Mouse (Mus musculus) megakaryocyte, embryonic 14.5 days (primary cell): ENCODE measurements at regions not wholly inside any gene's neighbourhood (a gene's known extent, or its start where the extent isn't known, plus 50 kb on each side); places are given as distances from the start of the nearest gene placed in this dataset.

ENCODE experiments used
- FLI1 ChIP-seq: IDR thresholded peaks from 2 replicates; pipeline ENCODE4 v1.6.1; 2012; ENCODE audit warnings: low read length, inconsistent platforms, mixed read lengths
- GATA1 ChIP-seq: IDR thresholded peaks from 3 replicates; pipeline ENCODE4 v1.6.1; 2012; ENCODE audit warnings: mixed read lengths, low read length, inconsistent platforms, borderline replicate concordance

- TF ChIP-seq GATA1: no peak
- no peak for TF ChIP-seq FLI1
Measured at GRCm38 (mm10) chr4:70742002-70742401, 207.2 kb upstream of the Megf9 start.
